Mouse (Mus musculus): Measurements from ENCODE around the gene Vav2. TPM values are rescaled to one million over a fixed set of nuclear protein-coding genes. Genes with fewer than 3 reads are reported as not detected.
A peak's percentile ranks its signal among the peaks of the same experiment; 100 is the strongest.

Vav2 gene
- total RNA-seq, 1 experiment: 17.4 TPM

DNA sequence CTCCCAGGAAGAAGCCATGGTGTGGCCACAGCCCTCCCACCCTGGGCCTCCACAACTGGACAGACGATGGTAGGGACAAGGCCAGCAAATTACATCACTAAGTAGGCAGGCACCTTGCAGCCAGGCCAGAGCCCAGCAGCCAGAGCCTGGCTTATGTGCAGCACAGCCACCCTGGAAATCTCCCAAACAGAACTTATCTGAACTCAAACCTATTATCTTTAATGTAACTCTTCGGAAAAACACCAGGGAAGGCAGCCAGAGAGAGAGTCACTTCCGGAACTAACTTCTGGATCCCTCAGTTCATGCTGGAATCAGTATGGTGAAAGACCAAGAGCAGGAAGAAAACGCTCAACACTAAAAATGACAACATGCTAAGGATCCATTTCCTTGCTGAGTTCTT lies 45.1 kb downstream of the Vav2 start:
- Histone ChIP-seq H3K9ac (ENCODE audit: insufficient read depth, low read depth, low read length, poor library complexity, severe bottlenecking) (no peak overlapping the region), H3K36me3 (ENCODE audit: control insufficient read depth, insufficient read depth, low read length, poor library complexity, severe bottlenecking) (peaks cover 2% of the 10 kb centered on the region; the same call in 1 of the 2 replicates), H3K9me3 (ENCODE audit: control insufficient read depth, insufficient read depth, low read depth, low read length) (no peaks in the 10 kb centered on the region), H3K4me3 (ENCODE audit: insufficient read depth in 1 of 2, low read depth in 1 of 2, low read length in 2 of 2, poor library complexity in 1 of 2, severe bottlenecking in 1 of 2) (no peak overlapping the region), H3K4me1 (ENCODE audit: control insufficient read depth in 2 of 2, insufficient read depth in 2 of 2, low read length in 2 of 2, poor library complexity in 1 of 2) (peaks cover 19 to 34% of the 10 kb centered on the region in 2 experiments), H3K27ac (ENCODE audit: insufficient read depth, low read depth, low read length, poor library complexity, severe bottlenecking) (no peak overlapping the region)
- TF ChIP-seq CHD2 (IDR thresholded peaks at IDR 0.05; ENCODE audit: low read depth, low read length): no peak
- no peak for TF ChIP-seq ZNF384 (IDR thresholded peaks at IDR 0.05; ENCODE audit: low read depth, low read length)
- TF ChIP-seq HCFC1 (IDR thresholded peaks at IDR 0.05; ENCODE audit: borderline replicate concordance, insufficient read depth, low read length): no peak
- no peak for DNase-seq (ENCODE audit: low read depth, low spot score)
- in situ Hi-C loops (cut with MboI; ENCODE audit: low sequenced_read_pairs in 2 of 2, unreplicated experiment in 2 of 2): no loop called here

DNA sequence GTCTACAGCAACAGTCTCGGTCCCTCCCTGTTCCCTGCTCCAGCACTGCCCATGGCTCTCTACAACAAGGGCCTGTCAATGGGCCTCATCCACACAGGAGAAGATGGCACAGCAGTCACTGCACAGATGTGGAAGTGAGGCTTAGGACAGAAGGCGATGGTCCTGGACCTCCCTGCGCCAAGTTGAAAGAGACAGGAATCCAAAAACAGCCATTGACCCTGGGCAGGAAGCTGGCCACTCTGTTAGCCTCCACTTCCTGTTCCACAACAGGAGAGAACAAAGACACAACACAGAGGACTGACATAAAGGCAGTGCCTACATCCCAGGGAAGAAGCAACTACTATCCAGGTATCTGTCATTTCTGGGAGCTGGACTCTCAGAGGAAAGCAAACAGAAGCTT lies 45.6 kb downstream of the Vav2 start:
- H3K9ac ChIP-seq (ENCODE audit: insufficient read depth, low read depth, low read length, poor library complexity, severe bottlenecking): no peak overlapping the region
- TF ChIP-seq CHD2 (IDR thresholded peaks at IDR 0.05; ENCODE audit: low read depth, low read length) (no peak), HCFC1 (IDR thresholded peaks at IDR 0.05; ENCODE audit: borderline replicate concordance, insufficient read depth, low read length) (no peak), MAFK (IDR thresholded peaks at IDR 0.05; ENCODE audit: insufficient read depth, low read depth, low read length) (no peak), ZNF384 (IDR thresholded peaks at IDR 0.05; ENCODE audit: low read depth, low read length) (no peak), ZC3H11A (IDR thresholded peaks at IDR 0.05; ENCODE audit: borderline replicate concordance, low read depth, low read length) (no peak)
- H3K4me1 ChIP-seq (ENCODE audit: control insufficient read depth in 2 of 2, insufficient read depth in 2 of 2, low read length in 2 of 2, poor library complexity in 1 of 2): peaks cover 22 to 35% of the 10 kb centered on the region in 2 experiments
- in situ Hi-C loops (cut with MboI; ENCODE audit: low sequenced_read_pairs in 2 of 2, unreplicated experiment in 2 of 2): no loop called here
- H3K4me3 ChIP-seq (ENCODE audit: insufficient read depth in 1 of 2, low read depth in 1 of 2, low read length in 2 of 2, poor library complexity in 1 of 2, severe bottlenecking in 1 of 2): no peak overlapping the region
- H3K9me3 ChIP-seq (ENCODE audit: control insufficient read depth, insufficient read depth, low read depth, low read length): no peaks in the 10 kb centered on the region
- H3K36me3 ChIP-seq (ENCODE audit: control insufficient read depth, insufficient read depth, low read length, poor library complexity, severe bottlenecking): peaks cover 2% of the 10 kb centered on the region; the same call in 1 of the 2 replicates
- no peak overlapping the region for H3K27ac ChIP-seq (ENCODE audit: insufficient read depth, low read depth, low read length, poor library complexity, severe bottlenecking)
- DNase-seq (ENCODE audit: low read depth, low spot score): no peak

GRCm38 (mm10) chr2:27377876-27378275 lies 49.0 kb downstream of the Vav2 start:
- Histone ChIP-seq H3K9ac (ENCODE audit: insufficient read depth, low read depth, low read length, poor library complexity, severe bottlenecking) (no peak overlapping the region), H3K36me3 (ENCODE audit: control insufficient read depth, insufficient read depth, low read length, poor library complexity, severe bottlenecking) (peaks cover 4% of the 10 kb centered on the region; the same call in 1 of the 2 replicates), H3K27ac (ENCODE audit: insufficient read depth, low read depth, low read length, poor library complexity, severe bottlenecking) (no peak overlapping the region), H3K4me3 (ENCODE audit: insufficient read depth in 1 of 2, low read depth in 1 of 2, low read length in 2 of 2, poor library complexity in 1 of 2, severe bottlenecking in 1 of 2) (no peak overlapping the region), H3K9me3 (ENCODE audit: control insufficient read depth, insufficient read depth, low read depth, low read length) (no peaks in the 10 kb centered on the region), H3K4me1 (ENCODE audit: control insufficient read depth in 2 of 2, insufficient read depth in 2 of 2, low read length in 2 of 2, poor library complexity in 1 of 2) (peaks cover 21 to 47% of the 10 kb centered on the region in 2 experiments)
- TF ChIP-seq CHD2 (IDR thresholded peaks at IDR 0.05; ENCODE audit: low read depth, low read length): peak; percentile 59; the same call in 1 of the 2 replicates
- no peak for TF ChIP-seq ZC3H11A (IDR thresholded peaks at IDR 0.05; ENCODE audit: borderline replicate concordance, low read depth, low read length)
- peak; percentile 55 for DNase-seq (ENCODE audit: low read depth, low spot score)
- in situ Hi-C loops (cut with MboI; ENCODE audit: low sequenced_read_pairs in 2 of 2, unreplicated experiment in 2 of 2): no loop called here

DNA sequence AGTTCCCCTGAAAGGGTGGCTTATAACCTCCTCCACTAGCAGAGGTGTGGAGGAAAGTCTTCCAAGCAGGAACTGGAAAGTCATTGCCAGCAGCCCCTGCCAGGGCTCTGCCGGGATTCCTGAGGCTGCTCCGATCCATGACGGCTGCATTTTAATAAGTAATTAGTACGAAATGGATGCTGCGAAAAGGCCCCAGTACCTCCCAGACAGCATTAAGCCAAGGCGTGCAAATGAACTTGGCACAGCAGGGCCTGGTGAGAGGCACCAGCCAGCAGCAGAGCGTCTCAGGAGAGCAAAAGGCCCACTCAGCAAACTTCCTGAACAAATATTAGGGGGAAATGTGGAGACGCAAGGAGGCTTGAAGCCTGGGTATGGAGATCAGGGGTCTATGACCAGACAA lies 49.7 kb downstream of the Vav2 start:
- H3K4me3 ChIP-seq (ENCODE audit: insufficient read depth in 1 of 2, low read depth in 1 of 2, low read length in 2 of 2, poor library complexity in 1 of 2, severe bottlenecking in 1 of 2): no peak overlapping the region
- no peaks in the 10 kb centered on the region for H3K9me3 ChIP-seq (ENCODE audit: control insufficient read depth, insufficient read depth, low read depth, low read length)
- in situ Hi-C loops (cut with MboI; ENCODE audit: low sequenced_read_pairs in 2 of 2, unreplicated experiment in 2 of 2): no loop called here
- H3K9ac ChIP-seq (ENCODE audit: insufficient read depth, low read depth, low read length, poor library complexity, severe bottlenecking): no peak overlapping the region
- peaks cover 4% of the 10 kb centered on the region; the same call in 1 of the 2 replicates for H3K36me3 ChIP-seq (ENCODE audit: control insufficient read depth, insufficient read depth, low read length, poor library complexity, severe bottlenecking)
- DNase-seq (ENCODE audit: low read depth, low spot score): no peak
- peaks cover 21 to 47% of the 10 kb centered on the region in 2 experiments for H3K4me1 ChIP-seq (ENCODE audit: control insufficient read depth in 2 of 2, insufficient read depth in 2 of 2, low read length in 2 of 2, poor library complexity in 1 of 2)
- no peak for TF ChIP-seq CHD2 (IDR thresholded peaks at IDR 0.05; ENCODE audit: low read depth, low read length)
- no peak for TF ChIP-seq MAFK (IDR thresholded peaks at IDR 0.05; ENCODE audit: insufficient read depth, low read depth, low read length)
- no peak overlapping the region for H3K27ac ChIP-seq (ENCODE audit: insufficient read depth, low read depth, low read length, poor library complexity, severe bottlenecking)

DNA sequence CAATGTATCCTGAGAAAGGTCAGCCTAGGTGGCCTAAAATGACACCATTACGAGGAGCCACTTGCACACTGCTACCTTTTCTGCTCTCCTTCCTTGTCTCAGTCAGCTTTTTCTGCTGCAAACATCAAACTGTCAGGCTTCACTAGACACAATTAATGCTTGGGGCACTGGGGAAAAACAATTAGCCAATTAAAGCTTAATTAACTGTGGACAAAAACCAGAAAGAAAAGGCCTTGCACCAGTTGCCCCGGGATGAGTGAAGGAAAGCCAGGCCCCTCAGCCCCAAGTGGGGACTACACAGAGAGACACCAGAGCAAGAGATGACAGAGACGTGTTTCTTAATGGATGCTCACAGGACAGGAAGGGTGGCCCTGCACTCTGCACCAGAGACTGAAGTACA lies 51.7 kb downstream of the Vav2 start:
- in situ Hi-C loops (cut with MboI; ENCODE audit: low sequenced_read_pairs in 2 of 2, unreplicated experiment in 2 of 2): no loop called here
- H3K4me1 ChIP-seq (ENCODE audit: control insufficient read depth in 2 of 2, insufficient read depth in 2 of 2, low read length in 2 of 2, poor library complexity in 1 of 2): peaks cover 15 to 38% of the 10 kb centered on the region in 2 experiments; a peak in 3 of 4 replicates
- H3K9me3 ChIP-seq (ENCODE audit: control insufficient read depth, insufficient read depth, low read depth, low read length): no peaks in the 10 kb centered on the region

More for the DNA sequence above, 51.7 kb downstream of the Vav2 start:
- no peak overlapping the region for H3K27ac ChIP-seq (ENCODE audit: insufficient read depth, low read depth, low read length, poor library complexity, severe bottlenecking)
- TF ChIP-seq CHD2 (IDR thresholded peaks at IDR 0.05; ENCODE audit: low read depth, low read length): no peak
- TF ChIP-seq ZC3H11A (IDR thresholded peaks at IDR 0.05; ENCODE audit: borderline replicate concordance, low read depth, low read length): no peak
- TF ChIP-seq MAFK (IDR thresholded peaks at IDR 0.05; ENCODE audit: insufficient read depth, low read depth, low read length): no peak
- no peak for TF ChIP-seq ZNF384 (IDR thresholded peaks at IDR 0.05; ENCODE audit: low read depth, low read length)
- TF ChIP-seq HCFC1 (IDR thresholded peaks at IDR 0.05; ENCODE audit: borderline replicate concordance, insufficient read depth, low read length): no peak
- no peak overlapping the region for H3K4me3 ChIP-seq (ENCODE audit: insufficient read depth in 1 of 2, low read depth in 1 of 2, low read length in 2 of 2, poor library complexity in 1 of 2, severe bottlenecking in 1 of 2)
- no peak overlapping the region for H3K9ac ChIP-seq (ENCODE audit: insufficient read depth, low read depth, low read length, poor library complexity, severe bottlenecking)
- no peak for DNase-seq (ENCODE audit: low read depth, low spot score)
- peaks cover 4% of the 10 kb centered on the region; the same call in 1 of the 2 replicates for H3K36me3 ChIP-seq (ENCODE audit: control insufficient read depth, insufficient read depth, low read length, poor library complexity, severe bottlenecking)

Measured in ES-E14 (cell line).